Mouse (Mus musculus): ENCODE data around the gene Sike1. TPM values are rescaled to one million over a fixed set of nuclear protein-coding genes. Genes with fewer than 3 reads are reported as not detected.

Sike1 gene
- polyA plus RNA-seq, 1 experiment from 2014 or later = 78.6 TPM

GRCm38 (mm10) chr3:102991041-102991440 lies 4.5 kb upstream of the Sike1 start:
- Histone ChIP-seq H3K9ac (no peak overlapping the region), H3K4me3 (no peak overlapping the region), H3K9me3 (no peaks in the 10 kb centered on the region), H3K27me3 (replicated peaks) (no peaks in the 10 kb centered on the region), H3K4me1 (peaks cover under 1% of the 10 kb centered on the region; the same call in 1 of the 2 replicates), H3K4me2 (replicated peaks) (no peak overlapping the region), H3K36me3 (no peaks in the 10 kb centered on the region), H3K27ac (no peak overlapping the region)
- no peak for ATAC-seq (ENCODE audit: low FRiP score, low read depth)
- 77% methylated on average over 8 of the region's 8 CpGs for WGBS

DNA sequence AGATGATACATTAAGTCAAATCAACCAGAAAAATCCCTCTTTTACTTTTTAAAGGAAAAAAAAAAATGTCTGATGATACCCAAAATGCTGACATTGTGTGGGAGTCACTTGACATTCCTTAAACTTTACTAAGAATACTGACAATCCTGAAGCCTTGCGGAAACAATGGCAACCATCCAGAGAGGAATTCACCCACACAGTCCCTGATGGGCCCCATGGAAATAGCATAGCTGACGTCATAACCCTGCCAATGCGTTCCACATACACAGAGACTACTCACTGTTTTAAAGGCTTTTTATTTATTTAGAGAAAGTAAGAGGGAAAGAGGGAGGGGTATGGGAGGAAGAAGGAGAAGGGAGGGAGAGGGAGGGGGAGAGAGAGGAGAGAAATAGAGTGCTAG lies 2.6 kb upstream of the Sike1 start:
- no peak overlapping the region for H3K4me2 ChIP-seq (replicated peaks)
- ATAC-seq (ENCODE audit: low FRiP score, low read depth) = no peak

DNA sequence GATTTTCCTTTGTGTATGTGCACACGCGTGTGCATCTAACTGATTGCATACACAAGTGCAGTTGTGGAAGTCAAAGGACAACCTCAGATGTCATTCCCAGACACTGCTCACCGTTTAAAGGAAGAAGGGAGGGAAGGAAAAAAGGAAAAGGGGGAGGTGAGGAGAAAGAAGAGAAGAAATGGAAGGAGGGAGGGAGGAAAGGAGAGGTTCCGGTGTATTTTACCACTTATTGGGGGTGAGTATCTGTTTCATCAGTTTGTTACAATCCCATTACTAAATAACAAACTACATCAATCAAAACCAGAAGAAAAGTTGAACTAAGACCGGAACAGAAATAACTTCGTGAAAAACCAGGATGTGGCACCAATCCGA lies 289 bp upstream of the Sike1 start:
- Histone ChIP-seq H3K4me3 (peak overlapping the region; percentile 76), H3K9ac (peak overlapping the region; percentile 86), H3K4me2 (replicated peaks) (peak overlapping the region; percentile 67), H3K4me1 (peaks cover 12% of the 10 kb centered on the region), H3K36me3 (peaks cover 21% of the 10 kb centered on the region), H3K9me3 (no peaks in the 10 kb centered on the region), H3K27ac (no peak overlapping the region), H3K27me3 (replicated peaks) (no peaks in the 10 kb centered on the region)
- 56% methylated on average over 7 of the region's 7 CpGs for WGBS
- no peak; the same call in 1 of the 2 replicates for ATAC-seq (ENCODE audit: low FRiP score, low read depth)

More for the DNA sequence above, 2.6 kb upstream of the Sike1 start:
- H3K4me3 ChIP-seq = no peak overlapping the region
- no peak overlapping the region for H3K27ac ChIP-seq
- H3K9me3 ChIP-seq = no peaks in the 10 kb centered on the region
- no peaks in the 10 kb centered on the region; the same call in 1 of the 2 replicates for H3K36me3 ChIP-seq
- H3K4me1 ChIP-seq = peaks cover 12% of the 10 kb centered on the region
- no peak overlapping the region for H3K9ac ChIP-seq
- 51% methylated on average over 3 of the region's 3 CpGs for WGBS
- no peaks in the 10 kb centered on the region for H3K27me3 ChIP-seq (replicated peaks)

GRCm38 (mm10) chr3:102997036-102997435 lies 1.5 kb downstream of the Sike1 start:
- Histone ChIP-seq H3K27me3 (replicated peaks) (no peaks in the 10 kb centered on the region), H3K4me3 (no peak overlapping the region), H3K27ac (no peak overlapping the region), H3K36me3 (peaks cover 35% of the 10 kb centered on the region), H3K9me3 (no peaks in the 10 kb centered on the region), H3K4me1 (peaks cover 12% of the 10 kb centered on the region), H3K4me2 (replicated peaks) (no peak overlapping the region; the same call in 1 of the 2 replicates), H3K9ac (no peak overlapping the region)
- ATAC-seq (ENCODE audit: low FRiP score, low read depth) = no peak
- WGBS = 72% methylated on average over 10 of the region's 10 CpGs

GRCm38 (mm10) chr3:102997591-102997990 lies 2.1 kb downstream of the Sike1 start:
- peaks cover 40% of the 10 kb centered on the region for H3K36me3 ChIP-seq
- H3K4me1 ChIP-seq = peaks cover 12% of the 10 kb centered on the region
- no peak overlapping the region for H3K4me2 ChIP-seq (replicated peaks)
- ATAC-seq (ENCODE audit: low FRiP score, low read depth) = no peak
- no peak overlapping the region for H3K4me3 ChIP-seq
- WGBS = 70% methylated on average over 3 of the region's 3 CpGs
- H3K27ac ChIP-seq = no peak overlapping the region
- H3K9ac ChIP-seq = no peak overlapping the region
- H3K27me3 ChIP-seq (replicated peaks) = no peaks in the 10 kb centered on the region
- no peaks in the 10 kb centered on the region for H3K9me3 ChIP-seq

GRCm38 (mm10) chr3:103001595-103001994 lies 6.1 kb downstream of the Sike1 start:
- WGBS = 93% methylated on average over 7 of the region's 7 CpGs
- no peak overlapping the region for H3K27ac ChIP-seq
- no peak for ATAC-seq (ENCODE audit: low FRiP score, low read depth)
- no peak overlapping the region for H3K4me2 ChIP-seq (replicated peaks)
- no peaks in the 10 kb centered on the region for H3K9me3 ChIP-seq
- H3K27me3 ChIP-seq (replicated peaks) = no peaks in the 10 kb centered on the region
- H3K4me1 ChIP-seq = peaks cover 6% of the 10 kb centered on the region
- H3K9ac ChIP-seq = no peak overlapping the region
- peaks cover 57% of the 10 kb centered on the region for H3K36me3 ChIP-seq
- no peak overlapping the region for H3K4me3 ChIP-seq

GRCm38 (mm10) chr3:103017350-103017749 lies 21.8 kb downstream of the Sike1 start:
- H3K4me1 ChIP-seq = peaks cover 7% of the 10 kb centered on the region
- no peak for ATAC-seq (ENCODE audit: low FRiP score, low read depth)
- no peak overlapping the region for H3K9ac ChIP-seq
- H3K27me3 ChIP-seq (replicated peaks) = no peaks in the 10 kb centered on the region
- H3K36me3 ChIP-seq = no peaks in the 10 kb centered on the region
- H3K9me3 ChIP-seq = no peaks in the 10 kb centered on the region
- WGBS = 88% methylated on average over 2 of the region's 2 CpGs
- no peak overlapping the region for H3K4me3 ChIP-seq
- no peak overlapping the region for H3K4me2 ChIP-seq (replicated peaks)
- H3K27ac ChIP-seq = no peak overlapping the region

GRCm38 (mm10) chr3:103019462-103019861 lies 24.0 kb downstream of the Sike1 start:
- Histone ChIP-seq H3K36me3 (no peaks in the 10 kb centered on the region), H3K9me3 (no peaks in the 10 kb centered on the region), H3K4me3 (no peak overlapping the region), H3K4me1 (peaks cover 8% of the 10 kb centered on the region), H3K4me2 (replicated peaks) (peak overlapping the region; percentile 70), H3K27ac (no peak overlapping the region), H3K27me3 (replicated peaks) (no peaks in the 10 kb centered on the region), H3K9ac (no peak overlapping the region)
- no peak for ATAC-seq (ENCODE audit: low FRiP score, low read depth)
- 86% methylated on average over 2 of the region's 2 CpGs for WGBS

GRCm38 (mm10) chr3:103020249-103020942 lies 24.9 kb downstream of the Sike1 start, which contains the start of gene Csde1:
Gene Csde1 (plus strand): TSS chr3:103020426.
- Histone ChIP-seq H3K9me3 (no peaks in the 10 kb centered on the region), H3K4me3 (peak within 1 kb of the TSS; percentile 87), H3K27me3 (replicated peaks) (no peaks in the 10 kb centered on the region), H3K9ac (peak within 1 kb of the TSS; percentile 96), H3K4me2 (replicated peaks) (peak within 1 kb of the TSS; percentile 70), H3K4me1 (peaks cover 8% of the 10 kb centered on the region), H3K27ac (peak within 1 kb of the TSS; percentile 95), H3K36me3 (no peaks in the 10 kb centered on the region; the same call in 1 of the 2 replicates)
- under 1% methylated on average over 55 of the region's 55 CpGs for WGBS
- ATAC-seq (ENCODE audit: low FRiP score, low read depth) = peak; percentile 95

GRCm38 (mm10) chr3:103020943-103021638 lies 25.6 kb downstream of the Sike1 start:
- H3K27ac ChIP-seq = peak overlapping the region; percentile 95
- no peaks in the 10 kb centered on the region for H3K9me3 ChIP-seq
- peak overlapping the region; percentile 96 for H3K9ac ChIP-seq
- WGBS = under 1% methylated on average over 37 of the region's 37 CpGs
- H3K4me2 ChIP-seq (replicated peaks) = peak overlapping the region; percentile 70
- H3K27me3 ChIP-seq (replicated peaks) = no peaks in the 10 kb centered on the region
- no peaks in the 10 kb centered on the region; the same call in 1 of the 2 replicates for H3K36me3 ChIP-seq
- H3K4me1 ChIP-seq = peaks cover 8% of the 10 kb centered on the region
- peak overlapping the region; percentile 87 for H3K4me3 ChIP-seq
- ATAC-seq (ENCODE audit: low FRiP score, low read depth) = peak; percentile 97

DNA sequence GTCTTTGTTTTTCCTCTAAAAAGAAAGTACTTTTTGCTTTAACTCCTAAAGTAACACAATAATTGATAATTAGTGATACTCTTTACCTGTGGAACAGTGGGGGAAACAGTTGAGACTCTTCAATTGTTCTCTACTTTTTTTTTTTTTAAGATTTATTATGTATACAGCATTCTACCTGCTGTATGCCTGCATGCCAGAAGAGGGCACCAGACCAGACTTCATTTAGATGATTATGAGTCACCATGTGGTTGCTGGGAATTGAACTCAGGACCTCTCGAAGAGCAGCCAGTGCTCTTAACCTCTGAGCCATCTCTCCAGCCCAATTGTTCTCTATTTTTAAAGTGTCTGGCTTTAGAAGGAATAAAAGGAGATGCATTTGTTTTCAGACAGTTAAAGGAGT lies 30.7 kb downstream of the Sike1 start:
- Histone ChIP-seq H3K27me3 (replicated peaks) (no peaks in the 10 kb centered on the region), H3K36me3 (peaks cover 29% of the 10 kb centered on the region), H3K9me3 (no peaks in the 10 kb centered on the region), H3K27ac (no peak overlapping the region), H3K4me3 (no peak overlapping the region), H3K4me2 (replicated peaks) (no peak overlapping the region), H3K4me1 (peaks cover 8% of the 10 kb centered on the region), H3K9ac (no peak overlapping the region)
- ATAC-seq (ENCODE audit: low FRiP score, low read depth) = no peak
- 96% methylated on average over 1 of the region's 1 CpGs for WGBS

GRCm38 (mm10) chr3:103040285-103040684 lies 44.8 kb downstream of the Sike1 start:
- Histone ChIP-seq H3K27ac (no peak overlapping the region), H3K27me3 (replicated peaks) (no peaks in the 10 kb centered on the region), H3K9me3 (no peaks in the 10 kb centered on the region), H3K4me2 (replicated peaks) (no peak overlapping the region), H3K9ac (no peak overlapping the region), H3K4me1 (no peaks in the 10 kb centered on the region), H3K36me3 (peaks cover 51% of the 10 kb centered on the region), H3K4me3 (no peak overlapping the region)
- 94% methylated on average over 6 of the region's 6 CpGs for WGBS
- no peak for ATAC-seq (ENCODE audit: low FRiP score, low read depth)
